In genomic region chr1:57333550-57334213, GRCm38 (mm10) we compare ENCODE assay signal across 12 mouse cellular contexts. TPM values are rescaled to one million over a fixed set of nuclear protein-coding genes. Genes with fewer than 3 reads are reported as not detected.
A peak's percentile ranks its signal among the peaks of the same experiment; 100 is the strongest.
DNase-seq lines count a peak whose midpoint lies in the region; ATAC-seq and TF ChIP-seq lines count a peak whose summit lies in the region.
"Had no signal": no experiment of that assay in that cellular context is flagged by ENCODE, and none has a peak within 500 bp of the region (broad histone marks: within the 10 kb centered on the region; RNA-seq: fewer than 3 reads in every experiment).

No protein-coding gene starts in this region.

- TF ChIP-seq POLR2A in limb, embryonic 14.5 days (IDR thresholded peaks at IDR 0.05; ENCODE audit: borderline replicate concordance, extremely low read depth, insufficient read depth, insufficient read length), result no peak

- H3K4me3 ChIP-seq in limb, embryonic 14.5 days (replicated peaks; ENCODE audit: low read length), result no peak overlapping the region
- H3K4me3 ChIP-seq in limb, embryonic 10.5 days, result no peak overlapping the region
- H3K4me3 ChIP-seq in lung, postnatal 0 days (ENCODE audit: low read depth, low read length), result no peak overlapping the region
- H3K4me3 ChIP-seq: embryonic facial prominence, embryonic 12.5 days; liver, embryonic 12.5 days; stomach, embryonic 15.5 days had no signal

- DNase-seq in adrenal gland, postnatal 10 days, result peak; percentile 43
- no peak for DNase-seq in adrenal gland, adult 18-20 months (ENCODE audit: low spot score in 2 of 2)
- DNase-seq in limb, embryonic 14.5 days (ENCODE audit: low spot score), result peak; percentile 54
- no peak for DNase-seq in limb, embryonic 10.5 days (ENCODE audit: low spot score)
- peak; percentile 9 for DNase-seq in heart, adult 8-10 months (ENCODE audit: low spot score)
- peak; percentile 74 for DNase-seq in lung, postnatal 0 days (ENCODE audit: low spot score)
- DNase-seq in layer of hippocampus, postnatal 25 days (ENCODE audit: extremely low spot score in 1 of 2, low spot score in 1 of 2), result no peak
- DNase-seq in thymus, postnatal 4 days, result no peak

- H3K27me3 ChIP-seq in limb, embryonic 14.5 days (ENCODE audit: control insufficient read depth, insufficient read depth, low read length), result no peaks in the 10 kb centered on the region
- peaks cover 5% of the 10 kb centered on the region; the same call in 1 of the 2 replicates for H3K27me3 ChIP-seq in limb, embryonic 10.5 days (ENCODE audit: low read depth, poor library complexity, severe bottlenecking)
- H3K27me3 ChIP-seq in lung, postnatal 0 days (replicated peaks; ENCODE audit: insufficient read depth, low read length), result no peaks in the 10 kb centered on the region
- H3K27me3 ChIP-seq: embryonic facial prominence, embryonic 12.5 days; liver, embryonic 12.5 days; stomach, embryonic 15.5 days had no signal

- H3K9me3 ChIP-seq in limb, embryonic 14.5 days (ENCODE audit: control insufficient read depth, low read length), result no peaks in the 10 kb centered on the region
- no peaks in the 10 kb centered on the region for H3K9me3 ChIP-seq in limb, embryonic 10.5 days (replicated peaks)
- H3K9me3 ChIP-seq in lung, postnatal 0 days (ENCODE audit: low read length), result no peaks in the 10 kb centered on the region
- H3K9me3 ChIP-seq: embryonic facial prominence, embryonic 12.5 days; liver, embryonic 12.5 days; stomach, embryonic 15.5 days had no signal

- TF ChIP-seq EP300 in lung, postnatal 0 days (IDR thresholded peaks at IDR 0.05), result no peak

- no peak overlapping the region for H3K9ac ChIP-seq in limb, embryonic 14.5 days (ENCODE audit: low read depth, low read length, severe bottlenecking)
- H3K9ac ChIP-seq in lung, postnatal 0 days (replicated peaks; ENCODE audit: low read depth), result no peak overlapping the region
- H3K9ac ChIP-seq: embryonic facial prominence, embryonic 12.5 days; liver, embryonic 12.5 days; stomach, embryonic 15.5 days had no signal

- no peak overlapping the region for H3K27ac ChIP-seq in limb, embryonic 14.5 days (replicated peaks; ENCODE audit: low read depth, low read length)
- no peak overlapping the region for H3K27ac ChIP-seq in limb, embryonic 10.5 days
- H3K27ac ChIP-seq in lung, postnatal 0 days (ENCODE audit: low read length), result no peak overlapping the region
- H3K27ac ChIP-seq: embryonic facial prominence, embryonic 12.5 days; liver, embryonic 12.5 days; stomach, embryonic 15.5 days had no signal

- no peaks in the 10 kb centered on the region for H3K4me1 ChIP-seq in limb, embryonic 14.5 days (ENCODE audit: control insufficient read depth, insufficient read depth, low read length)
- H3K4me1 ChIP-seq in limb, embryonic 10.5 days, result no peaks in the 10 kb centered on the region
- no peaks in the 10 kb centered on the region; the same call in 1 of the 2 replicates for H3K4me1 ChIP-seq in lung, postnatal 0 days (ENCODE audit: insufficient read depth, low read depth, low read length)
- H3K4me1 ChIP-seq: embryonic facial prominence, embryonic 12.5 days; liver, embryonic 12.5 days; stomach, embryonic 15.5 days had no signal

- WGBS in limb, embryonic 14.5 days, result 32% methylated on average over 11 of the region's 11 CpGs
- 43% methylated on average over 11 of the region's 11 CpGs for WGBS in limb, embryonic 10.5 days
- whole genome bisulfite sequencing in lung, postnatal 0 days, result 6% methylated on average over 11 of the region's 11 CpGs

- no peak overlapping the region for H3K4me2 ChIP-seq in limb, embryonic 14.5 days (replicated peaks; ENCODE audit: low read depth, low read length, severe bottlenecking)
- no peak overlapping the region for H3K4me2 ChIP-seq in lung, postnatal 0 days (replicated peaks; ENCODE audit: low read depth, low read length)
- H3K4me2 ChIP-seq: embryonic facial prominence, embryonic 12.5 days; liver, embryonic 12.5 days; stomach, embryonic 15.5 days had no signal

- H3K36me3 ChIP-seq in limb, embryonic 14.5 days (ENCODE audit: control insufficient read depth, insufficient read depth, low read length), result no peaks in the 10 kb centered on the region
- no peaks in the 10 kb centered on the region for H3K36me3 ChIP-seq in limb, embryonic 10.5 days
- H3K36me3 ChIP-seq in lung, postnatal 0 days (ENCODE audit: insufficient read depth, low read length), result no peaks in the 10 kb centered on the region
- H3K36me3 ChIP-seq: embryonic facial prominence, embryonic 12.5 days; liver, embryonic 12.5 days; stomach, embryonic 15.5 days had no signal

- ATAC-seq in limb, embryonic 14.5 days (ENCODE audit: low FRiP score, low read depth), result no peak
- peak; percentile 28; the same call in 1 of the 2 replicates for ATAC-seq in lung, postnatal 0 days
- ATAC-seq: inflammation-experienced regulatory T-cells, adult 6 months; liver, embryonic 12.5 days had no signal

- TF ChIP-seq CTCF in lung, postnatal 0 days (IDR thresholded peaks at IDR 0.05), result no peak

RNA-seq across cellular contexts. Expression of gene 1700066M21Rik, which starts 43.7 kb away (rescaled TPM):
- total RNA-seq in adrenal gland, postnatal 10 days (2021), result 1 to 10 TPM; 5.6 to 7.1 TPM
- 1 to 10 TPM; 7.5 to 8.3 TPM for total RNA-seq in adrenal gland, adult 18-20 months (2021)
- 8.2 and 10.5 TPM in 2 replicates for polyA plus RNA-seq in limb, embryonic 14.5 days (2012; rRNA removed)
- 13.8 and 14.7 TPM in 2 replicates for polyA plus RNA-seq in limb, embryonic 14.5 days (2014; fragmentation: Nextera tagmentation; extraction: Ambion mirVana)
- 9.5 and 10.5 TPM in 2 replicates for polyA plus RNA-seq in limb, embryonic 10.5 days (2016; fragmentation: Nextera tagmentation; extraction: Ambion mirVana)
- 1 to 10 TPM; 2.3 to 3.3 (median 2.9) TPM for total RNA-seq in heart, adult 8-10 months (2022)
- 5.3 and 6.3 TPM in 2 replicates for polyA plus RNA-seq in lung, postnatal 0 days (2015; fragmentation: Nextera tagmentation; extraction: Ambion mirVana)
- total RNA-seq in layer of hippocampus, postnatal 25 days (2021), result 10 to 100 TPM; 23.0 to 24.5 TPM

Comparison
In these comparisons a context has a peak if more than half of its experiments do, and no peak if none do; other contexts are left out.
1. DNase-seq: peak in adrenal gland, postnatal 10 days (single experiment), limb, embryonic 14.5 days (single experiment), heart, adult 8-10 months (single experiment) and lung, postnatal 0 days (single experiment); none in adrenal gland, adult 18-20 months (0 of 2), limb, embryonic 10.5 days (single experiment), layer of hippocampus, postnatal 25 days (0 of 2) and thymus, postnatal 4 days (single experiment).